Mouse (Mus musculus) liver, embryonic 14.5 days (tissue): ENCODE measurements around the gene Gm6309. TPM values are rescaled to one million over a fixed set of nuclear protein-coding genes. Genes with fewer than 3 reads are reported as not detected.

Source experiments
- ATAC-seq: fragments of 200-750 bp; cut with Nextera tagmentation; 2 replicates; pipeline ENCODE4 v1.8.0; 2017; ENCODE audit warnings: moderate number of reproducible peaks, mild to moderate bottlenecking, moderate library complexity; ENCODE audit not compliant: insufficient read depth
- DNase-seq, 3 experiments: peaks; one replicate each; pipeline ENCODE4 v3.0.0-alpha.2; 2012 to 2013; ENCODE audit warnings: low read depth in 3 of 3, low spot score in 3 of 3
- H3K27ac ChIP-seq: fragments of 300-500 bp; sonication (generic); 2 replicates; pipeline ENCODE4 v1.5.1; 2014; ENCODE audit warnings: moderate library complexity, mild to moderate bottlenecking, control low read depth, inconsistent platforms
- H3K27me3 ChIP-seq: fragments of 300-500 bp; sonication (generic); 2 replicates; pipeline ENCODE4 v1.6.1; 2014; ENCODE audit warnings: mild to moderate bottlenecking, low read length, moderate library complexity; ENCODE audit not compliant: control insufficient read depth, insufficient read depth
- H3K36me3 ChIP-seq: fragments of 300-500 bp; sonication (generic); replicated peaks from 2 replicates; pipeline ENCODE4 v1.6.1; 2014; ENCODE audit warnings: low read depth; ENCODE audit not compliant: control insufficient read depth, insufficient read depth
- H3K4me1 ChIP-seq, 2 experiments: fragments of 200-500 bp in 1 of 2; fragments of 300-500 bp in 1 of 2; sonication (generic) in 1 of 2; replicated peaks; 2 replicates each; pipeline ENCODE4 v1.6.1; 2012 to 2014; ENCODE audit warnings: antibody characterized with exemption in 1 of 2, inconsistent platforms in 1 of 2, low read length in 1 of 2; ENCODE audit not compliant: control insufficient read depth in 2 of 2, insufficient read depth in 2 of 2
- H3K4me2 ChIP-seq: fragments of 300-500 bp; sonication (generic); 2 replicates; pipeline ENCODE4 v1.6.1; 2014; ENCODE audit warnings: low read depth, mild to moderate bottlenecking, control low read depth, moderate library complexity
- H3K4me3 ChIP-seq, 2 experiments: fragments of 200-500 bp in 1 of 2; fragments of 300-500 bp in 1 of 2; sonication (generic) in 1 of 2; 2 replicates each; pipeline ENCODE4 v1.5.1; 2012 to 2014; ENCODE audit warnings: low read depth in 2 of 2, low read length in 2 of 2, mild to moderate bottlenecking in 2 of 2, control low read depth in 1 of 2, inconsistent platforms in 1 of 2, moderate library complexity in 1 of 2; ENCODE audit not compliant: insufficient read depth in 1 of 2
- H3K9ac ChIP-seq: fragments of 300-500 bp; sonication (generic); replicated peaks from 2 replicates; pipeline ENCODE4 v1.6.1; 2014; ENCODE audit warnings: mild to moderate bottlenecking, control low read depth, moderate library complexity
- H3K9me3 ChIP-seq: fragments of 300-500 bp; sonication (generic); 2 replicates; pipeline ENCODE4 v1.6.1; 2016; ENCODE audit warnings: low read length, mixed read lengths; ENCODE audit not compliant: control insufficient read depth
- CTCF ChIP-seq: IDR thresholded peaks from 2 replicates; pipeline ENCODE4 v1.5.1; 2016; ENCODE audit warnings: antibody characterized with exemption, low read depth, control low read depth
- EP300 ChIP-seq: IDR thresholded peaks from 2 replicates; pipeline ENCODE4 v1.6.1; 2016; ENCODE audit warnings: antibody characterized with exemption, low read depth
- WGBS: fragments of 180-500 bp; shearing (Covaris S2); extraction: QIAGEN DNeasy Blood & Tissue Kit; methylation state at CpG from one replicate; pipeline ENCODE4 v1.1.7; 2014; ENCODE audit not compliant: insufficient replicate concordance; 5-methylcytosine and 5-hydroxymethylcytosine counted together
- polyA plus RNA-seq, 2 experiments: library from polyadenylated mRNA; depleted of rRNA in 1 of 2; stranded (reverse) in 1 of 2; unstranded in 1 of 2; fragments of >200 nt; fragmentation: Nextera tagmentation in 1 of 2; extraction: Ambion mirVana in 1 of 2; gene quantifications; 2 replicates each; pipeline versions ENCODE4 v1.2.1 to v1.2.3; 2012 to 2014

Gm6309 gene
- polyA plus RNA-seq, 2 experiments = not detected

GRCm38 (mm10) chr5:146199073-146199472 is 28.6 kb upstream of the Gm6309 start:
- TF ChIP-seq CTCF (no peak), EP300 (no peak)
- H3K4me2 ChIP-seq = no peak overlapping the region
- DNase-seq (no peak), ATAC-seq (no peak)
- no peak overlapping the region for H3K9ac ChIP-seq
- no peaks in the 10 kb centered on the region; the same call in 1 of the 2 replicates for H3K36me3 ChIP-seq
- no peak overlapping the region for H3K4me3 ChIP-seq
- no peaks in the 10 kb centered on the region for H3K4me1 ChIP-seq
- H3K27me3 ChIP-seq = no peaks in the 10 kb centered on the region
- H3K27ac ChIP-seq = no peak overlapping the region
- peaks cover 2% of the 10 kb centered on the region; the same call in 1 of the 2 replicates for H3K9me3 ChIP-seq

- no peaks in the 10 kb centered on the region for H3K9me3 ChIP-seq
- DNase-seq = no peak
- no peaks in the 10 kb centered on the region for H3K27me3 ChIP-seq
- no peaks in the 10 kb centered on the region for H3K36me3 ChIP-seq
- WGBS = 57% methylated on average over 8 of the region's 8 CpGs
- no peaks in the 10 kb centered on the region for H3K4me1 ChIP-seq
- no peak overlapping the region for H3K9ac ChIP-seq
- H3K27ac ChIP-seq = no peak overlapping the region
- H3K4me2 ChIP-seq = no peak overlapping the region
- no peak overlapping the region for H3K4me3 ChIP-seq
- ATAC-seq = no peak
- TF ChIP-seq CTCF = no peak
- no peak for TF ChIP-seq EP300
Observed at GRCm38 (mm10) chr5:146193360-146193759, 22.8 kb upstream of the Gm6309 start.

GRCm38 (mm10) chr5:146190501-146191269 is 20.2 kb upstream of the Gm6309 start:
- no peak for TF ChIP-seq CTCF
- no peak for TF ChIP-seq EP300
- H3K4me1 ChIP-seq = no peaks in the 10 kb centered on the region
- H3K9ac ChIP-seq = no peak overlapping the region
- WGBS = 29% methylated on average over 3 of the region's 3 CpGs
- H3K27ac ChIP-seq = no peak overlapping the region
- no peaks in the 10 kb centered on the region for H3K9me3 ChIP-seq
- no peak overlapping the region for H3K4me3 ChIP-seq
- no peaks in the 10 kb centered on the region for H3K36me3 ChIP-seq
- H3K4me2 ChIP-seq = no peak overlapping the region
- ATAC-seq (no peak), DNase-seq (no peak)
- no peaks in the 10 kb centered on the region for H3K27me3 ChIP-seq

- no peak overlapping the region for H3K9ac ChIP-seq
- no peaks in the 10 kb centered on the region for H3K36me3 ChIP-seq
- ATAC-seq = no peak
- no peaks in the 10 kb centered on the region for H3K9me3 ChIP-seq
- no peak for DNase-seq
- H3K4me3 ChIP-seq = no peak overlapping the region
- H3K27me3 ChIP-seq = no peaks in the 10 kb centered on the region
- 30% methylated on average over 4 of the region's 4 CpGs for WGBS
- no peak overlapping the region for H3K4me2 ChIP-seq
- TF ChIP-seq CTCF (no peak), EP300 (no peak)
- H3K27ac ChIP-seq = no peak overlapping the region
- no peaks in the 10 kb centered on the region for H3K4me1 ChIP-seq
Observed at GRCm38 (mm10) chr5:146190093-146190492, 19.6 kb upstream of the Gm6309 start.

- H3K27me3 ChIP-seq = no peaks in the 10 kb centered on the region
- no peak overlapping the region for H3K27ac ChIP-seq
- H3K4me3 ChIP-seq = no peak overlapping the region
- no peak overlapping the region for H3K4me2 ChIP-seq
- DNase-seq = no peak
- H3K36me3 ChIP-seq = no peaks in the 10 kb centered on the region
- H3K9me3 ChIP-seq = no peaks in the 10 kb centered on the region
- no peaks in the 10 kb centered on the region for H3K4me1 ChIP-seq
- WGBS = 69% methylated on average over 7 of the region's 7 CpGs
- no peak for ATAC-seq
- TF ChIP-seq EP300 = no peak
- TF ChIP-seq CTCF = no peak
- H3K9ac ChIP-seq = no peak overlapping the region
Observed at GRCm38 (mm10) chr5:146188712-146189111, 18.2 kb upstream of the Gm6309 start.
